Mouse (Mus musculus) limb, embryonic 12.5 days (tissue): ENCODE data around the gene Primpol. TPM values are rescaled to one million over a fixed set of nuclear protein-coding genes. Genes with fewer than 3 reads are reported as not detected.

ENCODE experiments used
- ATAC-seq: fragments of 200-750 bp; cut with Nextera tagmentation; 2 replicates; pipeline ENCODE4 v1.8.0; 2017; ENCODE audit warnings: low read depth, moderate TSS enrichment; ENCODE audit not compliant: insufficient number of reproducible peaks, insufficient read depth, low FRiP score, low TSS enrichment
- H3K27ac ChIP-seq: fragments of 300-500 bp; sonication (generic); 2 replicates; pipeline ENCODE4 v1.5.1; 2016; ENCODE audit warnings: mild to moderate bottlenecking, moderate library complexity
- H3K27me3 ChIP-seq: fragments of 300-500 bp; sonication (generic); 2 replicates; pipeline ENCODE4 v1.6.1; 2016; ENCODE audit warnings: mild to moderate bottlenecking, moderate library complexity
- H3K36me3 ChIP-seq: fragments of 300-500 bp; sonication (generic); 2 replicates; pipeline ENCODE4 v1.6.1; 2016; ENCODE audit warnings: mild to moderate bottlenecking, moderate library complexity
- H3K4me1 ChIP-seq: fragments of 300-500 bp; sonication (generic); replicated peaks from 2 replicates; pipeline ENCODE4 v1.6.1; 2016
- H3K4me2 ChIP-seq: fragments of 300-500 bp; sonication (generic); 2 replicates; pipeline ENCODE4 v1.6.1; 2016; ENCODE audit warnings: mild to moderate bottlenecking, moderate library complexity
- H3K4me3 ChIP-seq: fragments of 300-500 bp; sonication (generic); replicated peaks from 2 replicates; pipeline ENCODE4 v1.5.1; 2016; ENCODE audit warnings: mild to moderate bottlenecking
- H3K9ac ChIP-seq: fragments of 300-500 bp; sonication (generic); replicated peaks from 2 replicates; pipeline ENCODE4 v1.6.1; 2016; ENCODE audit warnings: mild to moderate bottlenecking, moderate library complexity
- H3K9me3 ChIP-seq: fragments of 300-500 bp; sonication (generic); 2 replicates; pipeline ENCODE4 v1.6.1; 2016; ENCODE audit warnings: mild to moderate bottlenecking, moderate library complexity
- WGBS: fragments of 180-500 bp; shearing (Covaris S2); methylation state at CpG from one replicate; pipeline ENCODE4 v1.1.7; 2016; 5-methylcytosine and 5-hydroxymethylcytosine counted together
- polyA plus RNA-seq: library from polyadenylated mRNA; unstranded; fragments of >200 nt; fragmentation: Nextera tagmentation; extraction: Ambion mirVana; gene quantifications from 2 replicates; pipeline ENCODE4 v1.2.1, GENCODE M21; 2016

The Primpol gene
- polyA plus RNA-seq, 1 experiment from 2014 or later, result 14.9 TPM

DNA sequence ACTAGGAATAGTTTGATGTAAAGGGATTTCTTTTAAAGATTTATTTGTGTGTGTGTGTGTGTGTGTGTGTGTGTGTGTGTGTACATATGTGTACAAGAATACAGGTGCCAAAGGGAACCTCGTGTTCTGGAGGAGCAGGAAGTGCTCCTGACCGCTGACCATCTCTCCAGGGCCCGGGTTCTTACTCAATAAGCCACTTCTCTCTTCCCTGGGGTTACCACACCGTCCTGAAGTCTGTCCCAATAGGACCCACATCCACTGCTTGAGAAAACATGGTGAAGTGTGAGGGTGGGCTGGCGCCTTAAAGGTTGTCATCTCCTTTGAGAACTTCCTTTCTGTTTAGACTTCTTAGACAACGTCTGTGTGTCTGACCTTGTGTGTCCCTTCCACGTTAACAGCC, 83.1 kb downstream of the Primpol start:
- Histone ChIP-seq H3K27ac (no peak overlapping the region), H3K4me1 (peaks cover 12% of the 10 kb centered on the region; the same call in 1 of the 2 replicates), H3K36me3 (no peaks in the 10 kb centered on the region), H3K9me3 (no peaks in the 10 kb centered on the region), H3K4me3 (no peak overlapping the region), H3K27me3 (no peaks in the 10 kb centered on the region), H3K4me2 (no peak overlapping the region), H3K9ac (no peak overlapping the region)
- WGBS, result 90% methylated on average over 7 of the region's 7 CpGs
- no peak for ATAC-seq

GRCm38 (mm10) chr8:46530541-46530940, 86.5 kb downstream of the Primpol start:
- H3K4me2 ChIP-seq, result no peak overlapping the region
- 19% methylated on average over 4 of the region's 4 CpGs for WGBS
- H3K27me3 ChIP-seq, result no peaks in the 10 kb centered on the region
- H3K9ac ChIP-seq, result no peak overlapping the region
- H3K9me3 ChIP-seq, result no peaks in the 10 kb centered on the region
- no peak for ATAC-seq
- no peaks in the 10 kb centered on the region for H3K36me3 ChIP-seq
- H3K4me1 ChIP-seq, result peaks cover 7% of the 10 kb centered on the region; the same call in 1 of the 2 replicates
- no peak overlapping the region for H3K27ac ChIP-seq
- no peak overlapping the region for H3K4me3 ChIP-seq

GRCm38 (mm10) chr8:46529508-46529907, 87.5 kb downstream of the Primpol start:
- no peaks in the 10 kb centered on the region for H3K27me3 ChIP-seq
- H3K9me3 ChIP-seq, result no peaks in the 10 kb centered on the region
- no peak overlapping the region for H3K27ac ChIP-seq
- no peak overlapping the region for H3K4me3 ChIP-seq
- no peak overlapping the region for H3K4me2 ChIP-seq
- WGBS, result 81% methylated on average over 4 of the region's 4 CpGs
- ATAC-seq, result no peak
- H3K36me3 ChIP-seq, result no peaks in the 10 kb centered on the region
- peaks cover 7% of the 10 kb centered on the region; the same call in 1 of the 2 replicates for H3K4me1 ChIP-seq
- H3K9ac ChIP-seq, result no peak overlapping the region

DNA sequence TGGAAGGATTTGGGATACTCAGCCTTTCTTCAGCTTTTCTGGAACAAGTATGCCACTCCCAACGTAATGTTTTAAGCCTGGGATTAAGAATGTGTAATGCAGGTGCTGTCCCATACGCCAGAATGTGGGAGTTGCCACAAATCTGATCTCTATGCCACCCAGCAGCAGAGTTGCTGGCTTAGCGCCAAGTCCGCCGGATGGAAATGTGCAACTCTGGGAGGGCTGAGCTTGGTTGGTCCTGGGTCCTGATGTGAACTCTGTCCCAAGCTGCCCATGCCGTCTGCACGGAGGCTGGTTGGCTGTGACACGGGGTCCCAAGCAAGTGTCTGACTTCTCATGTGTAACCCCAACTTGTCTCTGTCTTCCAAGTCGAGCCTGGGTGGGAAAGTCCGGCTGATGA, 90.2 kb downstream of the Primpol start:
- H3K36me3 ChIP-seq, result no peaks in the 10 kb centered on the region
- H3K27ac ChIP-seq, result no peak overlapping the region
- WGBS, result 75% methylated on average over 10 of the region's 10 CpGs
- H3K9ac ChIP-seq, result no peak overlapping the region
- no peak overlapping the region for H3K4me2 ChIP-seq
- H3K27me3 ChIP-seq, result no peaks in the 10 kb centered on the region
- no peak overlapping the region for H3K4me3 ChIP-seq
- H3K9me3 ChIP-seq, result no peaks in the 10 kb centered on the region
- no peak for ATAC-seq
- H3K4me1 ChIP-seq, result peaks cover 7% of the 10 kb centered on the region; the same call in 1 of the 2 replicates

DNA sequence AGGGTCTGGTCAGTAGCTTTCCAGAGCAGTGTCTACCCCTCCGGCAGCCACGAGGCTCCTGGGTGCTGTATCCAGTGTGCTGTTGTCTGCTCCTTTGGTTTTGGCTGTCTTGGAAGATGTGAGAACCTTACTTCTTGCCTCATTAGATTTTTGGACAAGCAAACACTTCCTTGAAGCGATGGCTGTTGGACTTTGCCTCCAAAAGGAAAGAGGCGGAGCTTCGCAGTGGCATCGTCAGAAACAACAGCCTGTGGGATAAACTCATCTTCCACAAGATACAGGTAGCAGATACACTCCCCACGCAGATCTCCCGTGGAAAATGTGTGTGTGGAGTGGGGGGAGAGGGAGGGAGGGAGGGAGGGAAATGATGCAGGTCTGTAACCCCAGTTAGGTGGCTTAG, 90.9 kb downstream of the Primpol start:
- no peak overlapping the region for H3K9ac ChIP-seq
- H3K27me3 ChIP-seq, result no peaks in the 10 kb centered on the region
- no peak overlapping the region for H3K4me2 ChIP-seq
- H3K36me3 ChIP-seq, result no peaks in the 10 kb centered on the region
- no peak overlapping the region for H3K4me3 ChIP-seq
- no peak for ATAC-seq
- 84% methylated on average over 8 of the region's 8 CpGs for WGBS
- no peak overlapping the region for H3K27ac ChIP-seq
- no peaks in the 10 kb centered on the region for H3K9me3 ChIP-seq
- peaks cover 7% of the 10 kb centered on the region; the same call in 1 of the 2 replicates for H3K4me1 ChIP-seq

Other genes with a start within 250 kb of the Primpol start
- 8.4 and 8.9 TPM in 2 replicates for gene Acsl1, start 146.2 kb downstream of the Primpol start, polyA plus RNA-seq
- gene Cenpu, start 65.2 kb downstream of the Primpol start, polyA plus RNA-seq, result 23.1 and 23.9 TPM in 2 replicates
- 132 and 138 TPM in 2 replicates for gene Casp3, start 79 bp upstream of the Primpol start, polyA plus RNA-seq
- 13.3 and 13.6 TPM in 2 replicates for gene Irf2, start 122.5 kb upstream of the Primpol start, polyA plus RNA-seq